Mouse (Mus musculus): ENCODE results near the gene Elmo3. TPM values are rescaled to one million over a fixed set of nuclear protein-coding genes. Genes with fewer than 3 reads are reported as not detected.

Elmo3 gene
- total and polyA plus RNA-seq, 2 experiments from 2014 or later = 1.5 to 1.7 TPM

DNA sequence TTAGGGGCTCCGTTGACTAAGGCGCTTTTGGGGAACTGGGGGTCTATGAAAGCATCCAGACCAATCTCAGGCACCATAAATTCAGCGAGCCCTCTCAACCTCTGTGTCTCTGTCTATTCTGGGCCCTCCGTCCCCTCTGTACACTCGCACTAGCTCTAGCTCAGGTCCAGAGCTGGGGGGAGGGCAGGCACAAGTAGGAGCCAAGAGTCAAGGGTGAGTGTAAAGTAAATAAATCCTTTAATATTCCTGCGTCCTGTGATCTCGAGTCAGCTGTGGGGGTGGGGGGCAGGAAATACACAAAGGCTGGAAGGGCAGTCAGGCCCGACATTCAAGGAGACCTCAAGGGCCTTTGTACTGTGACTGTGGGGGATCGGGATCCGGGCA is 36.3 kb upstream of the Elmo3 start:
- Histone ChIP-seq H3K4me1 (ENCODE audit: insufficient read depth, low read length) (peaks cover 17% of the 10 kb centered on the region), H3K9ac (replicated peaks; ENCODE audit: low read length) (peak overlapping the region; percentile 54), H3K27me3 (ENCODE audit: insufficient read depth, low read length) (peaks cover 45% of the 10 kb centered on the region), H3K4me2 (ENCODE audit: low read depth, low read length) (peak overlapping the region; percentile 85), H3K27ac (peak overlapping the region; percentile 41; the same call in 1 of the 2 replicates), H3K36me3 (ENCODE audit: insufficient read depth, low read length) (no peaks in the 10 kb centered on the region), H3K9me3 (ENCODE audit: low read length) (no peaks in the 10 kb centered on the region), H3K4me3 (ENCODE audit: low read length) (peak overlapping the region; percentile 46)
- no peak for TF ChIP-seq CTCF (IDR thresholded peaks at IDR 0.05; ENCODE audit: low read depth)
- ATAC-seq (peak; percentile 16; the same call in 1 of the 2 replicates), DNase-seq (ENCODE audit: low spot score) (no peak)
- under 1% methylated on average over 10 of the region's 10 CpGs for WGBS

DNA sequence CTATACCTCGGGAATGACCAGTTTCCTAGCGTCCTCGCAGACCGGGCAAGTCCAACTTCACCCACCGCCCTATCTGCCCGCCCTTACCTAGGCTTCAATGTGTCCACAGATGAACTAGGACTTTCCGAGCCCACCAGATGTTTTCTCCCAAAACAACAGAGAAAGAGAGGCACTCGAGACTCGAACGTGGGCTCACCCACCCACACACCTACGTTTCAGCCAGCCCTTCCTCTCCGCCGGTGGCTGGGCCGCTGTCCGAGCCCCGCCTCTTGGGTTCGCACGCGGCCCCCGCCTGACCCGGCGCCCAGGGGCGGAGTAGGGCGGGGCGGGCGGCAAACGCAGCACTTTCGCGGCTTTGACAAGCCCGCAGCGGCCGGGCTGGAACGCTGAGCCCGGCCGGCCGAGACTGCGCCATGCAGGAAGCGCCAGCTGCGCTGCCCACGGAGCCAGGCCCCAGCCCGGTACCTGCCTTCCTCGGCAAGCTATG is 35.9 kb upstream of the Elmo3 start, which contains the start of gene Hsf4:
Gene Hsf4, plus strand, starts transcription at position 341 of the 487 bp plus-strand sequence.
- H3K9ac ChIP-seq (replicated peaks; ENCODE audit: low read length) = peak within 1 kb of the TSS; percentile 54
- TF ChIP-seq CTCF (IDR thresholded peaks at IDR 0.05; ENCODE audit: low read depth) = no peak
- H3K4me2 ChIP-seq (ENCODE audit: low read depth, low read length) = peak within 1 kb of the TSS; percentile 85
- H3K27ac ChIP-seq = peak within 1 kb of the TSS; percentile 41; the same call in 1 of the 2 replicates
- H3K27me3 ChIP-seq (ENCODE audit: insufficient read depth, low read length) = peaks cover 45% of the 10 kb centered on the region
- H3K9me3 ChIP-seq (ENCODE audit: low read length) = no peaks in the 10 kb centered on the region
- under 1% methylated on average over 42 of the region's 42 CpGs for WGBS
- no peak for ATAC-seq
- no peak for DNase-seq (ENCODE audit: low spot score)
- no peaks in the 10 kb centered on the region for H3K36me3 ChIP-seq (ENCODE audit: insufficient read depth, low read length)
- peak within 1 kb of the TSS; percentile 46 for H3K4me3 ChIP-seq (ENCODE audit: low read length)
- peaks cover 17% of the 10 kb centered on the region for H3K4me1 ChIP-seq (ENCODE audit: insufficient read depth, low read length)

DNA sequence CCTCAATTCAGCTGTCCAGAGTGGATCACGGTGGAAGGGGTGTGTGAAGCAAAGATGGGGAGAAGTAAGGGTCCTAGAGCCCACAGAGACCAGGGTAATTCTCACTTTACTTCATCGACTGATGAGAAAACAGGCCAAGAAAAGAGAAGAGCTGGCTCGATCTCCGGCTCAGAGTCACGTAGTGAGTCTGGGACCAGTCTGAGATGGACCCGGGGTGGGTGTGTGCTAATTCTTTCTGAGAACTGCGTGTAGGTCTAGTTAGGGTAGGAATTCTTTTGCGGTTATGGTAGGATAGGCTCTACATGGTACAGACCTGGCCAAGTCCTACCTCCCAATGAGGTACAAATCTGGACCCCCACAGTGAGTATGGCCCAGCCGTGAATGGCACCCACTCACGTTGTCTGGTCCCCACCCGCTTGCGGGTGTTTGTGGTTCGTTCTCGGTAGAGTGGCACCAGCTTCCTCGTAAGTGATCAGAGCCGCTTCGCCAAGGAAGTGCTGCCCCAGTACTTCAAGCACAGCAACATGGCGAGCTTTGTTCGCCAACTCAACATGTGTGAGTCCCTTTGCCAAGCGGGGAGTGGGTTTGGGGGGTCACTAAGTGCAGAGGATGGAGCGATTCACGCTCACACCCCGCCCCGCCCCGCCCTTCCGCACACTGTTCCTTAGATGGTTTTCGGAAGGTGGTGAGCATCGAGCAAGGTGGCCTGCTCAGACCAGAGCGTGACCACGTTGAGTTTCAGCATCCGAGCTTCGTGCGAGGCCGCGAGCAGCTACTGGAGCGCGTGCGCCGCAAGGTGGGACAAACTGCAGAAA is 35.1 kb upstream of the Elmo3 start:
- Histone ChIP-seq H3K36me3 (ENCODE audit: insufficient read depth, low read length) (no peaks in the 10 kb centered on the region), H3K9me3 (ENCODE audit: low read length) (no peaks in the 10 kb centered on the region), H3K4me1 (ENCODE audit: insufficient read depth, low read length) (peaks cover 17% of the 10 kb centered on the region), H3K4me3 (ENCODE audit: low read length) (peak overlapping the region; percentile 46), H3K9ac (replicated peaks; ENCODE audit: low read length) (0 out of 2 replicates have a peak overlapping the region, but pooled peaks have one; percentile 54), H3K27ac (no peak overlapping the region), H3K27me3 (ENCODE audit: insufficient read depth, low read length) (peaks cover 45% of the 10 kb centered on the region), H3K4me2 (ENCODE audit: low read depth, low read length) (peak overlapping the region; percentile 85)
- DNase-seq (ENCODE audit: low spot score) (no peak), ATAC-seq (no peak)
- no peak for TF ChIP-seq CTCF (IDR thresholded peaks at IDR 0.05; ENCODE audit: low read depth)
- 6% methylated on average over 39 of the region's 39 CpGs for WGBS

DNA sequence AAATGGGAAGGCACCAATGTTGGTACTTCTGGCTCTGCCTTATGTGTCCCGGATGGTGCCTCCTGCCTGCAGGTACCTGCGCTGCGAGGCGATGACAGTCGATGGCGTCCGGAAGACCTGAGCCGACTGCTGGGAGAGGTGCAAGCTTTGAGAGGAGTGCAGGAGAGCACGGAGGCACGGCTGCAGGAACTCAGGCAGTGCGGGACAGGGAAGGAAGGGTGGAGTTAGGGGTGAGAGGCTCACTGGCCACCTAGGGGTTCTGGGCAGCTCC is 34.5 kb upstream of the Elmo3 start:
- Histone ChIP-seq H3K36me3 (ENCODE audit: insufficient read depth, low read length) (no peaks in the 10 kb centered on the region), H3K4me3 (ENCODE audit: low read length) (no peak overlapping the region), H3K27me3 (ENCODE audit: insufficient read depth, low read length) (peaks cover 45% of the 10 kb centered on the region), H3K27ac (no peak overlapping the region), H3K4me2 (ENCODE audit: low read depth, low read length) (peak overlapping the region; percentile 85; the same call in 1 of the 2 replicates), H3K9me3 (ENCODE audit: low read length) (no peaks in the 10 kb centered on the region), H3K9ac (replicated peaks; ENCODE audit: low read length) (no peak overlapping the region), H3K4me1 (ENCODE audit: insufficient read depth, low read length) (peaks cover 17% of the 10 kb centered on the region)
- ATAC-seq = no peak
- 6% methylated on average over 11 of the region's 11 CpGs for WGBS
- DNase-seq (ENCODE audit: low spot score) = no peak
- TF ChIP-seq CTCF (IDR thresholded peaks at IDR 0.05; ENCODE audit: low read depth) = peak; percentile 8; the same call in 1 of the 2 replicates

DNA sequence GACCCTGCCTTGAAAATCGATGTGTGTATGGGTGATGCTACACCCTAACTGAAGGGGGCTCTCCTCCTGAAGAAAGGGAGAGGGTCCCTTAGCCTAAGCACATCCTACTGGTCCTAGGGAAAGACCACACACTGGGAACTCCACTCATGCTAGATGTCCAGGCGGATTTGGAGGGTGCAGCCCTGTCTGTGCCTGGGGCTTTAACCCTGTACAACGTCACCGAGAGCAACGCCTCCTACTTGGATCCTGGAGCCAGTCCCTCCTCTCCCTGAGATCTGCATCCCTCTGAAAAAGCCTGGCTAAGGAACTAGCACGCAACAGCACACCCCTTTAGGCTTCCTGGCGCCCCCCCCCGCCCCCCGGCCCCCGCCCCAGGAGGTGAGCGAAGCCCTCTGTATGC is 30.0 kb upstream of the Elmo3 start:
- TF ChIP-seq CTCF (IDR thresholded peaks at IDR 0.05; ENCODE audit: low read depth) = no peak
- Histone ChIP-seq H3K27ac (no peak overlapping the region), H3K4me2 (ENCODE audit: low read depth, low read length) (peak overlapping the region; percentile 83), H3K4me1 (ENCODE audit: insufficient read depth, low read length) (peaks cover 7% of the 10 kb centered on the region; the same call in 1 of the 2 replicates), H3K9ac (replicated peaks; ENCODE audit: low read length) (no peak overlapping the region), H3K27me3 (ENCODE audit: insufficient read depth, low read length) (peaks cover 28% of the 10 kb centered on the region), H3K4me3 (ENCODE audit: low read length) (peak overlapping the region; percentile 48; the same call in 1 of the 2 replicates), H3K36me3 (ENCODE audit: insufficient read depth, low read length) (no peaks in the 10 kb centered on the region), H3K9me3 (ENCODE audit: low read length) (no peaks in the 10 kb centered on the region)
- no peak for ATAC-seq
- no peak for DNase-seq (ENCODE audit: low spot score)
- WGBS = 8% methylated on average over 11 of the region's 11 CpGs

DNA sequence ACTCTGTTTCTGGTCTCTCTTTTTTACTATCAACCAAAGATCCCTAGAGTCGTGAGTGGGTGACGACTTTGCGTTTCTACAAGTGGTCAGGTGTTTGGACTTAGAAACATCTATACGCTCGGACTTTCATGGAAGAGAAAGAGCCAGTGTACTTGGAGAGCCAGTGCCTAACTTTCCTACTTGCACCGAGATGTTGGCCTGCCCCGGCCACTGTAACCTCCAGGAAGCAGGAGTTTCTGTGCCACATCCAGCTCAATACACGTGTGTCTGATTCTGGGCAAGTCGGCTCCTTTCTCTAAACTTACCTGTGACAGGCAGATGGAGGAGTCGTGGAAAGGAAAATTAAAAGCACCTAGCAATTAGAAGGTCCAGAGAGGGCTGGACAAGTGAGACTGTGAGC is 29.6 kb upstream of the Elmo3 start, which contains the start of gene Nol3:
Gene Nol3, plus strand, starts transcription at position 301 of the 400 bp plus-strand sequence.
- no peak for ATAC-seq
- DNase-seq (ENCODE audit: low spot score) = no peak
- Histone ChIP-seq H3K27me3 (ENCODE audit: insufficient read depth, low read length) (peaks cover 24% of the 10 kb centered on the region), H3K27ac (peak within 1 kb of the TSS; percentile 15; the same call in 1 of the 2 replicates), H3K9ac (replicated peaks; ENCODE audit: low read length) (peak within 1 kb of the TSS; percentile 40; the same call in 1 of the 2 replicates), H3K4me1 (ENCODE audit: insufficient read depth, low read length) (peaks cover 5% of the 10 kb centered on the region; the same call in 1 of the 2 replicates), H3K9me3 (ENCODE audit: low read length) (no peaks in the 10 kb centered on the region), H3K4me2 (ENCODE audit: low read depth, low read length) (peak within 1 kb of the TSS; percentile 83), H3K36me3 (ENCODE audit: insufficient read depth, low read length) (no peaks in the 10 kb centered on the region), H3K4me3 (ENCODE audit: low read length) (peak within 1 kb of the TSS; percentile 48)
- no peak for TF ChIP-seq CTCF (IDR thresholded peaks at IDR 0.05; ENCODE audit: low read depth)
- WGBS = 6% methylated on average over 10 of the region's 10 CpGs

All from hindbrain, postnatal 0 days (tissue).